Mouse (Mus musculus): Measurements from ENCODE around the gene Nxpe4. TPM values are rescaled to one million over a fixed set of nuclear protein-coding genes. Genes with fewer than 3 reads are reported as not detected.

Gene Nxpe4
- total and polyA plus RNA-seq, 2 experiments, result 0.07 to 0.55 TPM

GRCm38 (mm10) chr9:48423256-48423655 lies 261.4 kb downstream of the Nxpe4 start:
- no peak for TF ChIP-seq POLR2A (IDR thresholded peaks at IDR 0.05; ENCODE audit: extremely low read depth, insufficient read depth, low read length)
- TF ChIP-seq CTCF (IDR thresholded peaks at IDR 0.05; ENCODE audit: low read depth, low read length), result no peak
- H3K27me3 ChIP-seq (ENCODE audit: control insufficient read depth, insufficient read depth, low read length), result no peaks in the 10 kb centered on the region
- WGBS, result 43% methylated on average over 1 of the region's 1 CpGs
- no peaks in the 10 kb centered on the region for H3K36me3 ChIP-seq (ENCODE audit: control insufficient read depth, insufficient read depth, low read length)
- H3K27ac ChIP-seq (replicated peaks; ENCODE audit: insufficient read depth, low read depth, low read length), result no peak overlapping the region
- H3K79me2 ChIP-seq (ENCODE audit: control insufficient read depth, insufficient read depth, low read length), result no peaks in the 10 kb centered on the region
- no peak overlapping the region for H3K9ac ChIP-seq (ENCODE audit: low read depth, low read length)
- H3K4me1 ChIP-seq (ENCODE audit: control insufficient read depth, insufficient read depth, low read length), result no peaks in the 10 kb centered on the region
- no peak overlapping the region for H3K4me3 ChIP-seq (ENCODE audit: insufficient read depth, low read depth, low read length)
- no peak for DNase-seq (ENCODE audit: extremely low read depth, low read depth, low spot score)

GRCm38 (mm10) chr9:48427176-48427575 lies 265.4 kb downstream of the Nxpe4 start:
- H3K4me1 ChIP-seq (ENCODE audit: control insufficient read depth, insufficient read depth, low read length), result no peaks in the 10 kb centered on the region
- H3K27me3 ChIP-seq (ENCODE audit: control insufficient read depth, insufficient read depth, low read length), result no peaks in the 10 kb centered on the region
- H3K4me3 ChIP-seq (ENCODE audit: insufficient read depth, low read depth, low read length), result no peak overlapping the region
- no peak for TF ChIP-seq CTCF (IDR thresholded peaks at IDR 0.05; ENCODE audit: low read depth, low read length)
- no peak for TF ChIP-seq POLR2A (IDR thresholded peaks at IDR 0.05; ENCODE audit: extremely low read depth, insufficient read depth, low read length)
- DNase-seq (ENCODE audit: extremely low read depth, low read depth, low spot score), result no peak
- WGBS, result 83% methylated on average over 7 of the region's 7 CpGs
- H3K9ac ChIP-seq (ENCODE audit: low read depth, low read length), result no peak overlapping the region
- H3K79me2 ChIP-seq (ENCODE audit: control insufficient read depth, insufficient read depth, low read length), result no peaks in the 10 kb centered on the region
- no peak overlapping the region for H3K27ac ChIP-seq (replicated peaks; ENCODE audit: insufficient read depth, low read depth, low read length)
- no peaks in the 10 kb centered on the region for H3K36me3 ChIP-seq (ENCODE audit: control insufficient read depth, insufficient read depth, low read length)

- H3K27me3 ChIP-seq (ENCODE audit: control insufficient read depth, insufficient read depth, low read length), result no peaks in the 10 kb centered on the region
- no peaks in the 10 kb centered on the region for H3K36me3 ChIP-seq (ENCODE audit: control insufficient read depth, insufficient read depth, low read length)
- H3K4me3 ChIP-seq (ENCODE audit: insufficient read depth, low read depth, low read length), result no peak overlapping the region
- no peak overlapping the region for H3K27ac ChIP-seq (replicated peaks; ENCODE audit: insufficient read depth, low read depth, low read length)
- H3K9ac ChIP-seq (ENCODE audit: low read depth, low read length), result no peak overlapping the region
- 77% methylated on average over 8 of the region's 8 CpGs for WGBS
- no peak for DNase-seq (ENCODE audit: extremely low read depth, low read depth, low spot score)
- TF ChIP-seq POLR2A (IDR thresholded peaks at IDR 0.05; ENCODE audit: extremely low read depth, insufficient read depth, low read length) (no peak), CTCF (IDR thresholded peaks at IDR 0.05; ENCODE audit: low read depth, low read length) (no peak)
- H3K79me2 ChIP-seq (ENCODE audit: control insufficient read depth, insufficient read depth, low read length), result no peaks in the 10 kb centered on the region
- H3K4me1 ChIP-seq (ENCODE audit: control insufficient read depth, insufficient read depth, low read length), result no peaks in the 10 kb centered on the region
Measured at GRCm38 (mm10) chr9:48432449-48432848, 270.6 kb downstream of the Nxpe4 start.

GRCm38 (mm10) chr9:48443873-48444272 lies 282.1 kb downstream of the Nxpe4 start:
- Histone ChIP-seq H3K27me3 (ENCODE audit: control insufficient read depth, insufficient read depth, low read length) (no peaks in the 10 kb centered on the region), H3K4me3 (ENCODE audit: insufficient read depth, low read depth, low read length) (no peak overlapping the region), H3K9ac (ENCODE audit: low read depth, low read length) (no peak overlapping the region), H3K4me1 (ENCODE audit: control insufficient read depth, insufficient read depth, low read length) (no peaks in the 10 kb centered on the region), H3K79me2 (ENCODE audit: control insufficient read depth, insufficient read depth, low read length) (no peaks in the 10 kb centered on the region), H3K36me3 (ENCODE audit: control insufficient read depth, insufficient read depth, low read length) (no peaks in the 10 kb centered on the region), H3K27ac (replicated peaks; ENCODE audit: insufficient read depth, low read depth, low read length) (no peak overlapping the region)
- TF ChIP-seq POLR2A (IDR thresholded peaks at IDR 0.05; ENCODE audit: extremely low read depth, insufficient read depth, low read length) (no peak), CTCF (IDR thresholded peaks at IDR 0.05; ENCODE audit: low read depth, low read length) (no peak)
- 75% methylated on average over 1 of the region's 1 CpGs for WGBS
- DNase-seq (ENCODE audit: extremely low read depth, low read depth, low spot score), result no peak

GRCm38 (mm10) chr9:48444821-48445220 lies 283.0 kb downstream of the Nxpe4 start:
- no peak for TF ChIP-seq POLR2A (IDR thresholded peaks at IDR 0.05; ENCODE audit: extremely low read depth, insufficient read depth, low read length)
- TF ChIP-seq CTCF (IDR thresholded peaks at IDR 0.05; ENCODE audit: low read depth, low read length), result no peak
- Histone ChIP-seq H3K36me3 (ENCODE audit: control insufficient read depth, insufficient read depth, low read length) (no peaks in the 10 kb centered on the region), H3K4me3 (ENCODE audit: insufficient read depth, low read depth, low read length) (no peak overlapping the region), H3K79me2 (ENCODE audit: control insufficient read depth, insufficient read depth, low read length) (no peaks in the 10 kb centered on the region), H3K27ac (replicated peaks; ENCODE audit: insufficient read depth, low read depth, low read length) (no peak overlapping the region), H3K4me1 (ENCODE audit: control insufficient read depth, insufficient read depth, low read length) (no peaks in the 10 kb centered on the region), H3K9ac (ENCODE audit: low read depth, low read length) (no peak overlapping the region), H3K27me3 (ENCODE audit: control insufficient read depth, insufficient read depth, low read length) (no peaks in the 10 kb centered on the region)
- 79% methylated on average over 2 of the region's 2 CpGs for WGBS
- DNase-seq (ENCODE audit: extremely low read depth, low read depth, low spot score), result no peak

- TF ChIP-seq CTCF (IDR thresholded peaks at IDR 0.05; ENCODE audit: low read depth, low read length) (peak; percentile 7; the same call in 1 of the 2 replicates), POLR2A (IDR thresholded peaks at IDR 0.05; ENCODE audit: extremely low read depth, insufficient read depth, low read length) (no peak)
- 19% methylated on average over 5 of the region's 5 CpGs for WGBS
Measured at GRCm38 (mm10) chr9:48447783-48448209, 286.0 kb downstream of the Nxpe4 start.

More at GRCm38 (mm10) chr9:48447783-48448209, 286.0 kb downstream of the Nxpe4 start:
- Histone ChIP-seq H3K27ac (replicated peaks; ENCODE audit: insufficient read depth, low read depth, low read length) (no peak overlapping the region), H3K9ac (ENCODE audit: low read depth, low read length) (no peak overlapping the region), H3K4me3 (ENCODE audit: insufficient read depth, low read depth, low read length) (no peak overlapping the region), H3K4me1 (ENCODE audit: control insufficient read depth, insufficient read depth, low read length) (no peaks in the 10 kb centered on the region), H3K36me3 (ENCODE audit: control insufficient read depth, insufficient read depth, low read length) (no peaks in the 10 kb centered on the region), H3K79me2 (ENCODE audit: control insufficient read depth, insufficient read depth, low read length) (no peaks in the 10 kb centered on the region), H3K27me3 (ENCODE audit: control insufficient read depth, insufficient read depth, low read length) (no peaks in the 10 kb centered on the region)
- peak; percentile 39 for DNase-seq (ENCODE audit: extremely low read depth, low read depth, low spot score)

Other genes starting within 250 kb of the Nxpe4 start
- gene Nxpe2, start 191.4 kb downstream of the Nxpe4 start, total RNA-seq (2014; rRNA removed), result 8.7 and 21.4 TPM in 2 replicates
- 11.7 and 12.6 TPM in 2 replicates for gene Nxpe2, start 191.4 kb downstream of the Nxpe4 start, polyA plus RNA-seq (2012; rRNA removed)

Data from liver, adult 2 months (tissue).